Mouse (Mus musculus) liver, adult 2 months (tissue): Measurements from ENCODE around the gene Thrb.

ENCODE experiments used
- CTCF ChIP-seq: fragments of 200-500 bp; IDR thresholded peaks from 2 replicates; pipeline ENCODE4 v1.5.1; 2011; ENCODE audit warnings: low read depth, low read length, control low read depth
- POLR2A ChIP-seq: fragments of 200-500 bp; IDR thresholded peaks from 2 replicates; pipeline ENCODE4 v1.6.1; 2011; ENCODE audit warnings: low read length, control low read depth; ENCODE audit not compliant: insufficient read depth; ENCODE audit errors: extremely low read depth

DNA sequence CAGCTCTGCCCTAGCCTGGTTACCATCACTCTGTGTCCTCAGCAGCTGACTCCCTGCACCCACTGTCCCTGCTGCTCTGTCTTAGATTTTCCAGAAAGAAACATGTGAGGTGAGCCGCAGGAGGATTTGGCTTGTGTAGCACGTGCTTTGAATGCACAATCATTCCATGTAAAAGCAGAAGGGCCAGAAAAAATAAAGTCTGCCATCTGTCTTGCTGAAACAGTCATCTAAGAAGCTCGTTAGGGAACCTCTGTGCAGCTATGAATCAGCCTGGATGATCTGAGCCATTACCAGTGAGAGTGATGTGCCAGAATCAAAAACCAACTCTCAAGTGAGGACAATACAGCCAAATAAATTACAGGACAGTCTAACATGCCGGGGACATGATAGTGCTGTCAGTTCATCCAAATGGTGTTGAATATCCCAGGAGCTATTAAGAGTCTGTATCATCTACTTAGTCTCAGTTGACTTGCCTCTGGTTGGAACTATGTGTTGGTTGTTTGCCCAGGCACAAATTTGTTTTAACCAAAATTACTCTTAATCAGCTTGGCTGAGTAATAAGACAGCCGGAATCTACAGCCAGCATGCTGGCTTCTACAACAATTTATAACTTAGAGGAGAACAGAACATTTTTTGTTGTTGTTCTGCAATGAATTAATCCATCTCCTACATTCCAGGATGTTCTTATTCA lies 402.2 kb downstream of the Thrb start:
- TF ChIP-seq POLR2A (no peak), CTCF (no peak)
